Mouse (Mus musculus): ENCODE results near the gene Snrpf. TPM values are rescaled to one million over a fixed set of nuclear protein-coding genes. Genes with fewer than 3 reads are reported as not detected.

The Snrpf gene
- polyA plus RNA-seq, 1 experiment from 2014 or later, result 121 TPM

- 61% methylated on average over 17 of the region's 17 CpGs for WGBS
- Histone ChIP-seq H3K4me2 (ENCODE audit: low read length) (peak within 1 kb of the TSS; percentile 74), H3K27ac (no peak within 1 kb of the TSS), H3K36me3 (ENCODE audit: insufficient read depth, low read length) (no peaks in the 10 kb centered on the region), H3K9me3 (replicated peaks; ENCODE audit: low read length) (no peaks in the 10 kb centered on the region), H3K27me3 (ENCODE audit: insufficient read depth, low read length) (no peaks in the 10 kb centered on the region), H3K4me1 (replicated peaks; ENCODE audit: insufficient read depth, low read length) (peaks cover 5% of the 10 kb centered on the region; the same call in 1 of the 2 replicates), H3K9ac (ENCODE audit: low read depth, low read length) (peak within 1 kb of the TSS; percentile 46; the same call in 1 of the 2 replicates), H3K4me3 (replicated peaks; ENCODE audit: low read depth, low read length) (peak within 1 kb of the TSS; percentile 42)
- DNase-seq (ENCODE audit: low spot score) (no peak), ATAC-seq (replicated peaks; ENCODE audit: low FRiP score, low read depth) (peak; percentile 31)
- no peak for TF ChIP-seq CTCF (IDR thresholded peaks at IDR 0.05; ENCODE audit: low read depth)
Measured at GRCm38 (mm10) chr10:93540431-93541210, 48.9 kb downstream of the Snrpf start, which contains the start of gene Ccdc38. TSS of gene Ccdc38 (plus strand) at chr10:93540632.

GRCm38 (mm10) chr10:93539775-93540430 lies 49.6 kb downstream of the Snrpf start, which contains the start of gene Amdhd1:
TSS of gene Amdhd1 (minus strand) at chr10:93540033.
- Histone ChIP-seq H3K4me2 (ENCODE audit: low read length) (peak within 1 kb of the TSS; percentile 74), H3K9ac (ENCODE audit: low read depth, low read length) (peak within 1 kb of the TSS; percentile 46; the same call in 1 of the 2 replicates), H3K4me3 (replicated peaks; ENCODE audit: low read depth, low read length) (peak within 1 kb of the TSS; percentile 42), H3K36me3 (ENCODE audit: insufficient read depth, low read length) (no peaks in the 10 kb centered on the region), H3K4me1 (replicated peaks; ENCODE audit: insufficient read depth, low read length) (peaks cover 5% of the 10 kb centered on the region; the same call in 1 of the 2 replicates), H3K9me3 (replicated peaks; ENCODE audit: low read length) (no peaks in the 10 kb centered on the region), H3K27me3 (ENCODE audit: insufficient read depth, low read length) (no peaks in the 10 kb centered on the region), H3K27ac (no peak within 1 kb of the TSS)
- ATAC-seq (replicated peaks; ENCODE audit: low FRiP score, low read depth) (peak; percentile 91), DNase-seq (ENCODE audit: low spot score) (peak; percentile 87)
- 2% methylated on average over 35 of the region's 35 CpGs for WGBS
- TF ChIP-seq CTCF (IDR thresholded peaks at IDR 0.05; ENCODE audit: low read depth), result peak; percentile 79

- Histone ChIP-seq H3K36me3 (ENCODE audit: insufficient read depth, low read length) (no peaks in the 10 kb centered on the region), H3K27ac (0 out of 2 replicates have a peak overlapping the region, but pooled peaks have one; percentile 44)
Measured at GRCm38 (mm10) chr10:93538818-93539217, 50.7 kb downstream of the Snrpf start.

GRCm38 (mm10) chr10:93538287-93538686 lies 51.2 kb downstream of the Snrpf start:
- TF ChIP-seq CTCF (IDR thresholded peaks at IDR 0.05; ENCODE audit: low read depth), result no peak
- Histone ChIP-seq H3K4me1 (replicated peaks; ENCODE audit: insufficient read depth, low read length) (peaks cover 5% of the 10 kb centered on the region; the same call in 1 of the 2 replicates), H3K9ac (ENCODE audit: low read depth, low read length) (no peak overlapping the region), H3K4me2 (ENCODE audit: low read length) (no peak overlapping the region), H3K27ac (peak overlapping the region; percentile 44; the same call in 1 of the 2 replicates), H3K27me3 (ENCODE audit: insufficient read depth, low read length) (no peaks in the 10 kb centered on the region), H3K9me3 (replicated peaks; ENCODE audit: low read length) (no peaks in the 10 kb centered on the region), H3K4me3 (replicated peaks; ENCODE audit: low read depth, low read length) (no peak overlapping the region), H3K36me3 (ENCODE audit: insufficient read depth, low read length) (no peaks in the 10 kb centered on the region)
- DNase-seq (ENCODE audit: low spot score) (no peak), ATAC-seq (replicated peaks; ENCODE audit: low FRiP score, low read depth) (0 out of 2 replicates have a peak, but pooled peaks have one; percentile 18)
- 65% methylated on average over 2 of the region's 2 CpGs for WGBS

More at GRCm38 (mm10) chr10:93538818-93539217, 50.7 kb downstream of the Snrpf start:
- DNase-seq (ENCODE audit: low spot score) (peak; percentile 54), ATAC-seq (replicated peaks; ENCODE audit: low FRiP score, low read depth) (0 out of 2 replicates have a peak, but pooled peaks have one; percentile 44)
- TF ChIP-seq CTCF (IDR thresholded peaks at IDR 0.05; ENCODE audit: low read depth), result no peak
- Histone ChIP-seq H3K27me3 (ENCODE audit: insufficient read depth, low read length) (no peaks in the 10 kb centered on the region), H3K4me1 (replicated peaks; ENCODE audit: insufficient read depth, low read length) (peaks cover 5% of the 10 kb centered on the region; the same call in 1 of the 2 replicates), H3K9ac (ENCODE audit: low read depth, low read length) (no peak overlapping the region), H3K9me3 (replicated peaks; ENCODE audit: low read length) (no peaks in the 10 kb centered on the region), H3K4me3 (replicated peaks; ENCODE audit: low read depth, low read length) (no peak overlapping the region), H3K4me2 (ENCODE audit: low read length) (no peak overlapping the region)
- 29% methylated on average over 6 of the region's 6 CpGs for WGBS

Other genes with a start within 250 kb of the Snrpf start
- 104 and 119 TPM in 2 replicates for gene Lta4h, start 136.3 kb downstream of the Snrpf start, polyA plus RNA-seq (2015; fragmentation: Nextera tagmentation; extraction: Ambion mirVana)
- not detected in 2 replicates for gene Hal, start 100.9 kb downstream of the Snrpf start, polyA plus RNA-seq (2015; fragmentation: Nextera tagmentation; extraction: Ambion mirVana)
- gene Amdhd1, start 49.7 kb downstream of the Snrpf start, polyA plus RNA-seq (2015; fragmentation: Nextera tagmentation; extraction: Ambion mirVana), result 2.8 and 3.5 TPM in 2 replicates
- gene Ccdc38, start 49.1 kb downstream of the Snrpf start, polyA plus RNA-seq (2015; fragmentation: Nextera tagmentation; extraction: Ambion mirVana), result 0.26 and 0.29 TPM in 2 replicates
- 1.1 and 1.4 TPM in 2 replicates for gene Ntn4, start 51.0 kb upstream of the Snrpf start, polyA plus RNA-seq (2015; fragmentation: Nextera tagmentation; extraction: Ambion mirVana)
- gene Usp44, start 241.8 kb upstream of the Snrpf start, polyA plus RNA-seq (2015; fragmentation: Nextera tagmentation; extraction: Ambion mirVana), result 0.18 and 0.34 TPM in 2 replicates

Measured in kidney, postnatal 0 days (tissue).